Mouse (Mus musculus): ENCODE data around the gene Fbn1.

The Fbn1 gene

GRCm38 (mm10) chr2:125456059-125456789 is 51.6 kb downstream of the Fbn1 start:
- no peak for DNase-seq (ENCODE audit: low spot score)

DNA sequence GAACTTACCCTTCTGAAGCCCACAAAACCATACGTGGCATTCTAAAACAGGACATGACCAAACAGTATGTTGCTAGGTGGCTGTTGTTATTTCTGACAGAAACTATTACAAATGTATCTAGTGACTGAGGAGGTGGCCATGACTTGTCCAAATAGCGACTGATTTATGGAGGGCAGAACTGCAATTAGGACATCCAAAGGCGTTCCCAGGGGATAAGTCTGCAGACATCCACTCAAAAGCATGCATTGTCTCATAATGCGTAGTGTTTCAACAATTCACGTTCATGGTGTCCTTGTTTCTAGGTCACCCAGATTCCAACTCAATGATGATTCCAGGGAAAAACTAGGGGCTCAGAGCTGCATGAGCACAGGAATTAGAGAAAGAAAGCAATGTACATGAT is 53.0 kb downstream of the Fbn1 start:
- no peak for DNase-seq (ENCODE audit: low spot score)

DNA sequence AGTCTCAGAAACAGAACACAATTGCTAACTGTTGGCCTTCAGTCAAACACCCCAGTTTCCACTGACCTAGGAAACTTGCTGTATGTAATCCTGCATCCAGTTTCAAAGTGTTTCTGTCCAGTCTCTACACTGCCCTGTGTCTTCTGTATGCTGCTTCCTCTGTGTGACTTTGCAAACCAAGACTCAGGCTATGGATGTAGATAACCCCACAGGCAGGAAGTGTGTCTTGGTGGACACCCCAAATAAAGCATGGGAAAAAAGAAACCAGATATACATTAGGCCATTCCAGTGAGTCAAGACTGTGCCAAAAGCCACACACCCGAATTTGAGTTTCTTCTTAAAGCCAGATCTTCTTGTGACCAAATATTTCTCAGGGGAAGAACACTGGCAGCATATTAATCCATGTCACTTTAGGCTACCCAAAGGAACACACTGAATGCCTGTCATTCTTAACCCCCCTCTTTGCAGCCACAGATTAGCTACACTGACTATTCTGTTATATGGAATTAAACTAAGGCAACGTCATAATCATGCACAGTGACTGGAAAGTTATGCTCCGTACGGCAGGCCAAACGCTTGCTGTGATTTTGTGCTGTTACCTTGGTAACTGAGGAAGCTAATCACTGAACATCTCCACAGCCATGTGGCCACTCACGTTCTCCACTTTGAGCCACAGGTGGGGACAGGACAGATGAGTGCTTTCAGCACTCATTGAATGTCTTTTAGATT is 55.3 kb downstream of the Fbn1 start:
- DNase-seq (ENCODE audit: low spot score), result no peak

DNA sequence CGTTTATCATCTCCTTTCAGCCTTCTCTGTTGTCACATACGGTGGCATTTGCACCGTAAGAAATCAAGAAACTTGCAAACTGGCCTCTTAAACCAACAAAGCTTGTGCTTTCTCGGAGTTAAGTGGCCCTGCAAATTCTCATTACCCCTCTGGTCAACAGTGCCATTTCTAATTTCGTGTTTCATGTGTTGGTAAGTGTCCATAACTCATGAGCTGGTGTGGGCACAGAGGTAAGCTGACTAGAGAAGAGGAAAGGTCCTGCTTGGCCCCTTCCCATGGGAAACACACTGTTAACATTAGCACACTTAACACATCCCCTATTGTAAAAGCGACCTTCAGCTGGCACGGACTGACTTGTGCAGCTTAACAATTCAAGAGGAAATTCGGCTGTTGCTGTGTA is 58.4 kb downstream of the Fbn1 start:
- no peak for DNase-seq (ENCODE audit: low spot score)

GRCm38 (mm10) chr2:125448881-125449280 is 58.9 kb downstream of the Fbn1 start:
- DNase-seq (ENCODE audit: low spot score), result no peak

DNA sequence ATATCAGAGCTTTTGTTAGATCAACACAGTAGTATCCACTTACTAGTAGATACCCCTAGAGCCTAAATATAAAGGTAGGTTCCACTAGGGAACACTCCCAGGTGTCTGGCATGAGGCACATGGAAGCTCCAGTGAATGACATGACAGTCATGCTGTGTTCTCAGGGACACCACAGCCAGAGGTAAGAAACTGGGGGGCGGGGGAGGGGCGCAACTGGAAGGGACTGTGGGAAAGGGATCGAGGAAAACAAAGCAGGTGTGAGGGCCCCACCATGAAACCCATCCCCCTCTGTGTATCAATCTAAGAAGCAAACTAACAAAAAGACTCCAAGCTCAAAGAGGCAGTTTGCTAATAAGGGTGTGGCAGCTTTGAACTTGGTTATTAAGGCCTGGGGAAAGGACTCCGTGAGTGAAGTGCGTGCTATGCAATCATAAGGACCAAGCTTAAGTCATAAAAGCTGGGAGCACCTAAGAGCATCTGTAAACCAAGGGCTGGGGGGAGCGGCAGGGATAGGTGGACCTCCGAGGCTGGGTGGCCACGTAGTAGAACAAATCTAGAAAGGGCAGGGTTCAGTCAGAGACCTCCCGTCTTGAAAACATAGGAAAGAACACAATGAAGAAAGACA is 60.4 kb downstream of the Fbn1 start:
- DNase-seq (ENCODE audit: low spot score), result no peak

DNA sequence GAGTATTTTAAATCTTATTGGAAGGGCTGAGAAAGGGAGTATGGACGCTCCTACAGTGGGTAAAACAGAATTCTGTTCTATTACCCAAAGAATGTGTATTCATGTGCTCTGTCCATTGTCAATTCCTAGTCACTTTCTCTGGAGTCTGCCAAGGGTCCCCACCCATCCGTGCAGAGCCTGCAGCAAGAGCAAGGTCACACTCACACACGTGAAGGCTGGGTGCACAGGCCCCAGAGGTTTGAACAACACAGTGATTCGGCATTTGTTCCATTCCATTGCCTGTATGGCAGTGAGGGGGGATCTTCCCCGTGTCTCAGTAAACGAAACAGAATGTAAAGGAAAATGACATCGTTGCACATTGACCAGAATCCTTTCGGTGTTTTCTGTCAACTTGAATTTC is 69.4 kb downstream of the Fbn1 start:
- no peak for DNase-seq (ENCODE audit: low spot score)

- DNase-seq (ENCODE audit: low spot score), result no peak
These were observed 71.6 kb downstream of the Fbn1 start for GRCm38 (mm10) chr2:125436240-125436639.

DNA sequence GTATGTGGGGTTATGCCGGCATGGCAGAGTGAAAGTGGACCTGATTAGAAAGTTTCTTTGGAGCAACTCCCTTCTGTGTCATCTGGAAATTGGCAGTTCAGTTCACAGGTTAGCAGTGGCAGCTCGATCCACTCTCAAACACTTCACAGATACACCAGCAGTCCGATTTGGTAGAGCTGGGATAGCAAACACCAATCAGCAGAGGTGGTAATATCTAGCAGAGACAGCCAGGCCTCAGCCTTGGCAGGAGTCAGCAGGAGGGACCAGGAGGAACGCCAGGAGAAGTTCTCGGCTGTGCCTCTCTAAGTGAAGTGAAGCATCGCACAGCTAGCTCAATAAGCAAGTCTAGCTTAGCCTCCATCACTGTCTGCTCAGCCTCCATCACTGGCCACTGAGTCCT is 74.3 kb downstream of the Fbn1 start:
- DNase-seq (ENCODE audit: low spot score), result no peak

DNA sequence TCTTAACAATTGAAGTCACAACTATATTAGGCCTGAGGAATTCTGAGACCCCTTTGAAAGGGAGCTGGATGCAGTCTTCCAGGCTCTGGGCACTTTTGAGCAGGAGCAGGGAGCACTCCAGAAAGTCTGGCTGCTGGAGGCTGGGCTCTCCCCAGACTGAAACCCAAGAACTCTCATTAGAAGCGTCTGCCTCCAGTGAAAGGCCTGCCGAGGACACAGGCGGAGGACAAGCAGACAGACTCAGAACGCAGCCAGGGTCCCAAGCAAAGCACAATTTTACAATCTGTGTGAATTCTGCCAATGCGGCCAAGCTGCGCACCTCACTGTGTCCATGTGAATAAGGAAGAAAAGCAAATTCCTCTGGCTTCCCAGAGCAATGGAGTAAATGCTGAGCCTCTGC is 76.3 kb downstream of the Fbn1 start:
- DNase-seq (ENCODE audit: low spot score), result no peak

GRCm38 (mm10) chr2:125428811-125429438 is 78.9 kb downstream of the Fbn1 start:
- DNase-seq (ENCODE audit: low spot score), result no peak

- no peak for DNase-seq (ENCODE audit: low spot score)
These were observed 87.2 kb downstream of the Fbn1 start for GRCm38 (mm10) chr2:125420604-125421003.

DNA sequence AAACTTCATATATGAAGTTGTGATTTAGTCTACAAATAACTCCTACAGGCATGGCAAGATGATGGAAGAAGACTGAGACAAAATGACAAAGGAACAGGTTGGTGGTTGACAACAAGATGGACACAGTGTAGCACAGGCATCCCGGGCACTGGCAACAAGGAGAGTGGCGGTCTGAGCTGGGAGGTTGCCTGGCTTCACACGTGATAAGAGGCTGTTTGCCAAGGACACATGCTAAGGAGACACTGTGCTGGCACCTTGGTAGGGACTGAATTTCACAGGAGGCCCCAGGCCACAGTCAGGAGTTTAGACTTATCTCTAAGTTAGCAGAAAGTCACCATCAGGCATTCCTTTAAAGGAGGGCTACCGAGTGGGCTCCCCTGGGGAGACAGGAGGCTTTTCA is 88.1 kb downstream of the Fbn1 start:
- DNase-seq (ENCODE audit: low spot score), result peak; percentile 64

GRCm38 (mm10) chr2:125418546-125418945 is 89.2 kb downstream of the Fbn1 start:
- DNase-seq (ENCODE audit: low spot score), result no peak

GRCm38 (mm10) chr2:125416541-125417245 is 91.1 kb downstream of the Fbn1 start:
- DNase-seq (ENCODE audit: low spot score), result no peak

DNA sequence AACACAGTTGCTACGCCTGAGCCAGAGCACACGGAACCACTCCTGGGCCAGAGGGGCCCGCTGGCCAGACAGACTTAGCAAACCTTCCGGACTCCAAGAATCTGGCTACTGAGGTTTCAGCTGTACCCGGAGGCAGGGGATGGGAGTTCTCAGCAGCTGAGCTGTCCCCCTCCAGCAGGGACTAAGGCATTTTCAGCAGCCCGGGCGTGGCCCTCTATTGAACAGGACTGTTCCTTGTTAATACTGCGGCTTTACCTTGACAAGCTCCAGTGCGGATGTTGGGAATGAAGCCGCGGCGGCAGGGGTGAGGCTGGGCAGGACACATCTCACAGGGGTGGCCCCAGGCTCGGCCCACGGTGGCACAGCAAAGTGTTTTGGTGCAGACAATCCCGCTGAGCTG is 95.4 kb downstream of the Fbn1 start:
- DNase-seq (ENCODE audit: low spot score), result no peak

DNA sequence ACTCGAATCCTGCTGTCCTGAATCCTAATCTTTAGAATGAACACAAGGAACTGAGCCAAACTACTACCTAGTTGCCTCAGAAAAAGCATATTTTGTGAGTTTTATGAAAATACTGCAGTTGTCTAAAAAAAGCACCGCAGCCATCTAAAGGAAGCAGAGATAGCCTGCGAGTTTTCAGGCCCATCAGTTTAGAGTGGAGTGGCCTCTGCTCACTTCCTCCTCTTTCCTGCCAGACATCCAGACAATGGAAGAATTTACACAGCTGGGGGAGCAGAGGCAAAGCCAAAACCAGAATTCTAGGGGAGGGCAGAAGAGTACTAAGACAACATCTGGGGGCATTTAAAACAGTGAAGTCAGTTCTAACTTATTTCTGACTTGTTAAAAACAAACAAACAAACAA is 96.0 kb downstream of the Fbn1 start:
- DNase-seq (ENCODE audit: low spot score), result no peak

DNA sequence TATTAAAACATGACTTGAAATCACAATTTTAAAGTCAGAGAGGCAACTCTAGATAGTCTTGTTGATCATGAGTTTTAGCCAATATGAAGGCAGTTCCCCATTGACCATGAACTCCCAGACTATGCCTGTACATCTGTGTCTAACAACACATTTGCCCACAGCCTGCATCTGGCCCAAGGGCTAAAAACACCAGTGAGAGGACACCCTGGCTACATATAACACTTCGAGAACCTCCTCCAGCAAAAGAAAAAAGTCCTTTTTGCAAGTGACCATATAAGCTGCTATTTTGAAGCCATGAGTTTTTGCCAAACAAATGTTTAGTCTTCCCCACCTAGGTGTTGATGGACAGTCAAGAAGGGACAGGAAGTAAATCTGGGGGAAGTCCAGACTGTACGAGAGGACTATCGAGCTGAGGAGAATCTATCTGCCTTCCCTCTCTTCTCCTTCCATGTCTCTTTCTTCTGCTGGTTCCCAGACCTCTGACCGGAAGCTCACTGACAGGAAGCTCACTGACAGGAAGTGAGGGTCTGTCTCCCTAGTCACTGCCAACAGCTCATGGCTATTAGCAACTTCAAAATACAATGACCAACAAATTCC is 103.2 kb downstream of the Fbn1 start:
- DNase-seq (ENCODE audit: low spot score), result no peak

DNA sequence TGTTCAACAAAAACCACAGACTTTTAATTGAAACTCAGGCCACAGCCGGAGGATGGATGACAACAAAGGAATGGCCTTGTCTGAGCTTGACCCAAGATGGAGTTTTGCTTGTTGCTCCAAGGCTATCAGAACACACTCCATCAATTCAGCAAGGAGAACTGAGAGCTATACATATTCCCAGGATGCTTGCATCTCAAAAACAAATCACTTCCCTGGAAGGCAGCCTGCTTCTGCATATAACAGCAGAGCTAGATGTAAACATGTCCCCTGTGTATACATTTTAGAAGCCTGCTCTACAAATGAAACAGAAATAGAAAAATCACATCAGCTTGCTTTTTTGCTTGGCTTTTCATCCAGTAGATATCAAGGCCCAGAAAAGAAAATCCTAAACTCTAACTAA is 105.5 kb downstream of the Fbn1 start:
- no peak for DNase-seq (ENCODE audit: low spot score)

GRCm38 (mm10) chr2:125400121-125400520 is 107.7 kb downstream of the Fbn1 start:
- no peak for DNase-seq (ENCODE audit: low spot score)

- no peak for DNase-seq (ENCODE audit: low spot score)
These were observed 110.0 kb downstream of the Fbn1 start for GRCm38 (mm10) chr2:125397796-125398195.
